Mouse (Mus musculus) liver, postnatal 0 days (tissue): Measurements from ENCODE around the gene Iqca. TPM values are rescaled to one million over a fixed set of nuclear protein-coding genes. Genes with fewer than 3 reads are reported as not detected.

Experiments used
- ATAC-seq: fragments of 200-750 bp; cut with Nextera tagmentation; 2 replicates; pipeline ENCODE4 v1.8.0; 2017; ENCODE audit warnings: mild to moderate bottlenecking, moderate library complexity
- DNase-seq: peaks from one replicate; pipeline ENCODE4 v3.0.0-alpha.2; 2016
- H3K27ac ChIP-seq: fragments of 300-500 bp; sonication (generic); 2 replicates; pipeline ENCODE4 v1.5.1; 2014; ENCODE audit warnings: antibody characterized with exemption, moderate library complexity, mild to moderate bottlenecking, low read depth
- H3K27me3 ChIP-seq: fragments of 300-500 bp; sonication (generic); 2 replicates; pipeline ENCODE4 v1.6.1; 2014; ENCODE audit warnings: low read length, control low read depth, mixed read lengths; ENCODE audit not compliant: insufficient read depth
- H3K36me3 ChIP-seq: fragments of 300-500 bp; sonication (generic); replicated peaks from 2 replicates; pipeline ENCODE4 v1.6.1; 2014; ENCODE audit warnings: mild to moderate bottlenecking, control low read depth, low read length, moderate library complexity, mixed read lengths; ENCODE audit not compliant: insufficient read depth
- H3K4me1 ChIP-seq: fragments of 300-500 bp; sonication (generic); 2 replicates; pipeline ENCODE4 v1.6.1; 2014; ENCODE audit warnings: antibody characterized with exemption, mild to moderate bottlenecking, control low read depth; ENCODE audit not compliant: insufficient read depth
- H3K4me2 ChIP-seq: fragments of 300-500 bp; sonication (generic); 2 replicates; pipeline ENCODE4 v1.6.1; 2014; ENCODE audit warnings: low read depth, mild to moderate bottlenecking, low read length, moderate library complexity, mixed read lengths
- H3K4me3 ChIP-seq: fragments of 300-500 bp; sonication (generic); 2 replicates; pipeline ENCODE4 v1.5.1; 2014; ENCODE audit warnings: low read depth, low read length
- H3K9ac ChIP-seq: fragments of 300-500 bp; sonication (generic); replicated peaks from 2 replicates; pipeline ENCODE4 v1.6.1; 2014; ENCODE audit warnings: mild to moderate bottlenecking, moderate library complexity
- H3K9me3 ChIP-seq: fragments of 300-500 bp; sonication (generic); 2 replicates; pipeline ENCODE4 v1.6.1; 2016; ENCODE audit warnings: mild to moderate bottlenecking, control low read depth, low read length, mixed read lengths
- CTCF ChIP-seq: sonication (generic); IDR thresholded peaks from 2 replicates; pipeline ENCODE4 v1.5.1; 2016; ENCODE audit warnings: antibody characterized with exemption, low read depth
- EP300 ChIP-seq: IDR thresholded peaks from 2 replicates; pipeline ENCODE4 v1.6.1; 2016; ENCODE audit warnings: antibody characterized with exemption, low read depth, mild to moderate bottlenecking
- WGBS: fragments of 180-500 bp; shearing (Covaris S2); extraction: QIAGEN DNeasy Blood & Tissue Kit; methylation state at CpG from one replicate; pipeline ENCODE4 v1.1.7; 2014; ENCODE audit not compliant: insufficient replicate concordance; 5-methylcytosine and 5-hydroxymethylcytosine counted together
- polyA plus RNA-seq: library from polyadenylated mRNA; unstranded; fragments of >200 nt; fragmentation: Nextera tagmentation; extraction: Ambion mirVana; gene quantifications from 2 replicates; pipeline ENCODE4 v1.2.1, GENCODE M21; 2015

The Iqca gene
- polyA plus RNA-seq, 1 experiment from 2014 or later, result 1.5 TPM

GRCm38 (mm10) chr1:90006666-90007065 lies 146.5 kb downstream of the Iqca start:
- Histone ChIP-seq H3K4me1 (no peaks in the 10 kb centered on the region), H3K9me3 (no peaks in the 10 kb centered on the region), H3K4me3 (no peak overlapping the region), H3K27ac (no peak overlapping the region), H3K4me2 (no peak overlapping the region), H3K36me3 (no peaks in the 10 kb centered on the region), H3K9ac (no peak overlapping the region), H3K27me3 (no peaks in the 10 kb centered on the region)
- ATAC-seq, result no peak
- no peak for DNase-seq
- 66% methylated on average over 14 of the region's 14 CpGs for WGBS
- no peak for TF ChIP-seq EP300
- TF ChIP-seq CTCF, result no peak

GRCm38 (mm10) chr1:90000981-90001380 lies 152.2 kb downstream of the Iqca start:
- Histone ChIP-seq H3K36me3 (no peaks in the 10 kb centered on the region), H3K9me3 (no peaks in the 10 kb centered on the region), H3K9ac (no peak overlapping the region), H3K4me2 (no peak overlapping the region), H3K27me3 (no peaks in the 10 kb centered on the region), H3K4me3 (no peak overlapping the region), H3K4me1 (no peaks in the 10 kb centered on the region), H3K27ac (no peak overlapping the region)
- DNase-seq, result no peak
- ATAC-seq, result no peak
- WGBS, result 60% methylated on average over 5 of the region's 5 CpGs
- TF ChIP-seq CTCF (no peak), EP300 (no peak)

- Histone ChIP-seq H3K4me3 (no peak overlapping the region), H3K4me1 (no peaks in the 10 kb centered on the region), H3K9me3 (no peaks in the 10 kb centered on the region), H3K4me2 (no peak overlapping the region), H3K9ac (no peak overlapping the region), H3K36me3 (no peaks in the 10 kb centered on the region), H3K27ac (no peak overlapping the region), H3K27me3 (0 out of 2 replicates have a peak, but pooled peaks cover 1% of the 10 kb centered on the region)
- ATAC-seq, result no peak
- DNase-seq, result no peak
- no peak for TF ChIP-seq CTCF
- TF ChIP-seq EP300, result no peak
- 50% methylated on average over 3 of the region's 3 CpGs for WGBS
Observed at GRCm38 (mm10) chr1:89999858-90000257, 153.3 kb downstream of the Iqca start.

- Histone ChIP-seq H3K27ac (no peak overlapping the region), H3K4me2 (no peak overlapping the region), H3K9me3 (no peaks in the 10 kb centered on the region), H3K4me1 (no peaks in the 10 kb centered on the region), H3K4me3 (no peak overlapping the region), H3K36me3 (no peaks in the 10 kb centered on the region), H3K9ac (no peak overlapping the region), H3K27me3 (0 out of 2 replicates have a peak, but pooled peaks cover 4% of the 10 kb centered on the region)
- DNase-seq, result no peak
- 71% methylated on average over 2 of the region's 2 CpGs for WGBS
- TF ChIP-seq CTCF (no peak), EP300 (no peak)
- no peak for ATAC-seq
Observed at GRCm38 (mm10) chr1:89998696-89999095, 154.5 kb downstream of the Iqca start.

GRCm38 (mm10) chr1:89998076-89998475 lies 155.1 kb downstream of the Iqca start:
- Histone ChIP-seq H3K9me3 (no peaks in the 10 kb centered on the region), H3K27me3 (peaks cover 7% of the 10 kb centered on the region), H3K27ac (no peak overlapping the region), H3K36me3 (no peaks in the 10 kb centered on the region), H3K4me1 (no peaks in the 10 kb centered on the region), H3K9ac (no peak overlapping the region), H3K4me2 (no peak overlapping the region), H3K4me3 (no peak overlapping the region)
- TF ChIP-seq CTCF, result no peak
- TF ChIP-seq EP300, result no peak
- no peak for DNase-seq
- ATAC-seq, result no peak
- 42% methylated on average over 7 of the region's 7 CpGs for WGBS

GRCm38 (mm10) chr1:89992256-89992655 lies 160.9 kb downstream of the Iqca start:
- Histone ChIP-seq H3K36me3 (no peaks in the 10 kb centered on the region), H3K9me3 (no peaks in the 10 kb centered on the region), H3K4me2 (no peak overlapping the region), H3K27ac (no peak overlapping the region), H3K4me1 (no peaks in the 10 kb centered on the region), H3K27me3 (peaks cover 22% of the 10 kb centered on the region), H3K4me3 (no peak overlapping the region), H3K9ac (no peak overlapping the region)
- ATAC-seq (no peak), DNase-seq (no peak)
- TF ChIP-seq EP300, result no peak
- no peak for TF ChIP-seq CTCF
- WGBS, result 4% methylated on average over 25 of the region's 25 CpGs

Other genes with a start within 250 kb of the Iqca start
- 0.52 and 0.57 TPM in 2 replicates for gene Gbx2, start 222.2 kb downstream of the Iqca start, polyA plus RNA-seq
- gene Asb18, start 138.7 kb downstream of the Iqca start, polyA plus RNA-seq, result not detected in 2 replicates
- 2.3 and 2.5 TPM in 2 replicates for gene Ackr3, start 50.6 kb upstream of the Iqca start, polyA plus RNA-seq